Mouse (Mus musculus) cortical plate, adult 2 months (tissue): ENCODE measurements around the gene Etnk2. TPM values are rescaled to one million over a fixed set of nuclear protein-coding genes. Genes with fewer than 3 reads are reported as not detected.
A peak's percentile ranks its signal among the peaks of the same experiment; 100 is the strongest.

Experiments
- H3K27ac ChIP-seq: fragments of 200-500 bp; 2 replicates; pipeline ENCODE4 v1.5.1; 2012; ENCODE audit warnings: low read length, control low read depth, inconsistent platforms; ENCODE audit not compliant: insufficient read depth
- H3K4me1 ChIP-seq: fragments of 200-500 bp; 2 replicates; pipeline ENCODE4 v1.6.1; 2011; ENCODE audit warnings: low read length; ENCODE audit not compliant: control insufficient read depth, insufficient read depth
- H3K4me3 ChIP-seq: fragments of 200-500 bp; 2 replicates; pipeline ENCODE4 v1.5.1; 2011; ENCODE audit warnings: mild to moderate bottlenecking, low read length, control low read depth; ENCODE audit not compliant: insufficient read depth
- CTCF ChIP-seq: fragments of 200-500 bp; IDR thresholded peaks from 2 replicates; pipeline ENCODE4 v1.5.1; 2011; ENCODE audit warnings: mild to moderate bottlenecking, control low read depth, low read length; ENCODE audit not compliant: insufficient read depth; ENCODE audit errors: extremely low read depth
- POLR2A ChIP-seq: fragments of 200-500 bp; IDR thresholded peaks from 2 replicates; pipeline ENCODE4 v1.6.1; 2011; ENCODE audit warnings: mild to moderate bottlenecking, low read length, control low read depth; ENCODE audit not compliant: insufficient read depth; ENCODE audit errors: extremely low read depth
- polyA plus RNA-seq: library from polyadenylated mRNA; depleted of rRNA; stranded (reverse); fragments of >200 nt; gene quantifications from 2 replicates; pipeline ENCODE4 v1.2.3, GENCODE M21; 2012

The Etnk2 gene
- polyA plus RNA-seq, 1 experiment: 14.6 TPM

DNA sequence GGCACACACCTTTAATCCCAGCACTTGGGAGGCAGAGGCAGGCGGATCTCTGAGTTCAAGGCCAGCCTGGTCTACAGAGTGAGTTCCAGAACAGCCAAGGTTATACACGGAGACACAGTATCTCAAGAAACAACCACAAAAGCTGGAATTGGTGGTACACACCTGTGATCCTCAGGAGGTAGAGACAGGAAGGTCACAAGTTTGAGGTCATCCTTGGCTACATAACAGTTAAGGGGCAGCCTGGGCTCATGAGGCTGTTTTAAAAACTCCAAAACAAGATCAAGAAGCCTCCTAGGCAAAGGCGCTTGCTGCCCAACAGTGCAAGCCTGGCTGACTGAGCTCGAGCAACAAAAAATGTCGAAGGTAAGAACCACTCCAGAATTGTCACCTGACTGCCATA is 33.3 kb downstream of the Etnk2 start:
- peaks cover 2% of the 10 kb centered on the region for H3K4me1 ChIP-seq
- no peak overlapping the region for H3K27ac ChIP-seq
- TF ChIP-seq POLR2A: no peak
- TF ChIP-seq CTCF: no peak
- H3K4me3 ChIP-seq: no peak overlapping the region

DNA sequence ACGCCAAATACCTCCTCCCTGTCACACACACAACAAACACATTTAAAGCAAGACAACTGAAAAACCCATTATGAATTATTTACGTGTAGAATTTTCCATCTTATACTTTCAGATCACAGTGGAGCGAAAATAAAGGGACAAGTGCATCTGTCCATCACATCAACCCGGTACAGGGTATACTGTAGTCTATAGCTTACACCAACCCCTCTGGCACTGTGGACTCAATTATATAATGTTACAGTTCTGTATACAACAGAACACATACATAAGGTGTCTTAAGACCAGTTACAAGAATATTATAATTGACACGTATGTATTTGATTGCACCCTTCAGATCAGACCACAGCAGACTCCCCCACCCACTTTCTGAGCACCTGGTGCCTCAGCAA is 33.7 kb downstream of the Etnk2 start:
- TF ChIP-seq POLR2A (no peak), CTCF (no peak)
- Histone ChIP-seq H3K4me3 (no peak overlapping the region), H3K27ac (peak overlapping the region; percentile 12; the same call in 1 of the 2 replicates), H3K4me1 (peaks cover 2% of the 10 kb centered on the region)

- Histone ChIP-seq H3K4me3 (no peak overlapping the region), H3K4me1 (peaks cover 2% of the 10 kb centered on the region), H3K27ac (peak overlapping the region; percentile 74)
- no peak for TF ChIP-seq CTCF
- no peak for TF ChIP-seq POLR2A
Measured at GRCm38 (mm10) chr1:133397483-133398237, 34.3 kb downstream of the Etnk2 start.

DNA sequence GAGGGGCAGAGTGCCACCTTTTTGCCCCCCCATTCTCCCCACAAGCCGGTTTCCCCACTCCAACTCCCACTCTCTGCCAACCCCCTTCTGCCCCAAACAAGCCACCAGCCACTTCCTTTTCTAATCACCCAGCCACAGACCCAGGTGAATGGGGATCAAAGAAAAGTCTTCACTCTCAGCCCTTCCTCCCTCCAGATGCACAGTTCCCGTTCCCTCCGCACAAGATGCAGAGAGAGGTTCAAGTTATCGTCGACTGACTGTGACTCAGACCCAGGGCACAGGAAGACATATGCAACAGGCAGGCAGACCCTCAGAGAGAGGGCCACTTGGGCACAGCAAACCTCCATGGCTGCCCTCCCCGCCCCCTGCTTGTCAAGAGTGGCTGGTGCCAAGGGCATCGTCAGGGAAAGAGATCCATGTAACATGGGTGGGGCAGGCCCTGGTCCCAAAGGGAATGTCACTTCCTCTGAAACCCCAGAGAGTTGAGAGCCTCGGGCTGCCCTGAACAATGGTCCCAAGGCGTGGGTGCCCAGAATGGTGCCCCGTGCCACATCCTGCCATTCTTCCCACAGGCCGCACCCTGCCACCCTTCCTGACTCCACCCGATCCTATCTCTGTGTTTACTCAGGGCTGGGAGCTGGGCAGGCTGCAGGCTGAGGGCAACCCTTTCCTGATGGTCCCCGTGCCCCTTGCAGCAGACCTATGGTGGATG is 36.8 kb downstream of the Etnk2 start:
- Histone ChIP-seq H3K27ac (no peak overlapping the region), H3K4me3 (no peak overlapping the region)
- TF ChIP-seq POLR2A: no peak
- no peak for TF ChIP-seq CTCF

GRCm38 (mm10) chr1:133404005-133404404 is 40.6 kb downstream of the Etnk2 start:
- Histone ChIP-seq H3K4me3 (no peak overlapping the region), H3K4me1 (no peaks in the 10 kb centered on the region), H3K27ac (no peak overlapping the region)
- TF ChIP-seq POLR2A (no peak), CTCF (no peak)

More for the DNA sequence above, 36.8 kb downstream of the Etnk2 start:
- peaks cover 2% of the 10 kb centered on the region; the same call in 1 of the 2 replicates for H3K4me1 ChIP-seq

DNA sequence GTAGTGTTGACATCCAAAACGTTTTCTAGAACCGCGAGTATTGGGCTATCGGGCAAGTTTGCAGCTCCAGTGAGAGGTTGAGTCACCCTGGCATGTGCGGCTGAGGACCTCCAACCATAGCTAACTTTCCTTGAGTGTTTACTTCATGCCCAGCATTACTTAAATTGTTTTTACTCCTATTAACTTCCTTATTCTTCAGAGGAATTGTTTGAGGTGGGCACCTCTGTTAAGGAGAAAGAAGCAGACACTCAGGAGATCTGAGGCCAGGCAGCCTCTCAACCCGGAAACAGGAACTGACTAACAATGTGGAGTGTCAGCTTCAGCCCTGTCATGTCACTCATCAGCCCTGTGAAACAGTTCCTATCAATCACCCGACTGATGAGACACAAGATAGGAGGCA is 43.2 kb downstream of the Etnk2 start:
- H3K4me3 ChIP-seq: no peak overlapping the region

DNA sequence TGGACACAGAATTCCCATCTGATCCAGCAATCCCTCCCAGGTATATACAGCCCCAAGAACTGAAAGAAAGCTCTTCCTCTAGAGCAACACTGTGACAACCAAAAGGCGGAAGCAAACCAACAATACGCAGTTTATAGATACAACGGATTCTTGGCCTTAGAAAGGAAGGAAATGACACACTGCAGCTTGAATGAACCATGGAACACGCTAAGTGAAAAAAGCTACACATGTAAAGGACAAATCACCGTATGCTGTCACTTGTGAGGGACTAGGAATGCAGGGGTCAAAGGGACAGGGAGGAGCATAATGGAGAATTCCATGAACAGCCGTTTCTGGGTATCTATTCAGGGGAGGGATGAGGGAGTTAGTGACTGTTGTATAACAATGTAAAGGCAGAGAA is 44.1 kb downstream of the Etnk2 start:
- TF ChIP-seq POLR2A: no peak
- TF ChIP-seq CTCF: no peak
- H3K4me3 ChIP-seq: no peak overlapping the region
- no peak overlapping the region for H3K27ac ChIP-seq
- no peaks in the 10 kb centered on the region for H3K4me1 ChIP-seq

More for the DNA sequence above, 43.2 kb downstream of the Etnk2 start:
- no peaks in the 10 kb centered on the region for H3K4me1 ChIP-seq
- no peak overlapping the region for H3K27ac ChIP-seq
- TF ChIP-seq POLR2A (no peak), CTCF (no peak)

GRCm38 (mm10) chr1:133408321-133408720 is 44.9 kb downstream of the Etnk2 start:
- Histone ChIP-seq H3K4me1 (no peaks in the 10 kb centered on the region), H3K4me3 (no peak overlapping the region), H3K27ac (no peak overlapping the region)
- TF ChIP-seq POLR2A (no peak), CTCF (no peak)

DNA sequence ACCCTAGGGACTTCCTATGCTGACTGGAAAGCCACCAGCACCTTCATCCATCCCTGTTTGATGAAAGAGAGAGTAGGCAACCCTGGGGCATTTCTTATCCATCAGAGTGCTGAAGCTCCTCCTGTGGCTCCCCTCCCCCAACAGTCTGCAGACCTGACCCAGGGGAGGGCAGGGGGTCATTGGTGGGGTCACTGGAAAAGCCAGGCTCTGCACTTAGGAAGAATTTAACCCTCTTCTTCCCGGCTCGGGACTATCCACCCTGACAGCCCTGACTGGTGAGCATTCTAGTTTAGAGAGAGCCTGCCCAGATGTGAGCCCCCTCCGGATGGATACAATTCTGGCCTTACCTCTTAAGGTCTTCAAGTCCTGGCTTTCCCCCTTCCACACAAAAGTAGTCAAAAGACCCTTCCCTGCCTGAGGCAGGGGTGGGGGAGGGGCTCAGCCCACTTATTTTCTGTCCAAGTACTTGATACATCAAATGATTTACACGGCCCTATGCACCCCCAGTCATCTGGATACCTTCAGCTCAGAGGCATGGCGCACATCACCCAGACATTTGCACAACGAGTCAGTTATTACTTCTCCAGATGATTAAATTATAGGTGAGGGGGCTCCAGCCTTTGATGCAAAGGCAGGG is 45.6 kb downstream of the Etnk2 start:
- no peaks in the 10 kb centered on the region for H3K4me1 ChIP-seq
- TF ChIP-seq POLR2A: no peak
- TF ChIP-seq CTCF: no peak
- no peak overlapping the region for H3K4me3 ChIP-seq
- no peak overlapping the region for H3K27ac ChIP-seq
